ENCODE assay signal across 11 mouse cellular contexts in genomic region chr12:105022141-105022540, GRCm38 (mm10). TPM values are rescaled to one million over a fixed set of nuclear protein-coding genes. Genes with fewer than 3 reads are reported as not detected.
DNase-seq lines count a peak whose midpoint lies in the region; ATAC-seq and TF ChIP-seq lines count a peak whose summit lies in the region.
"Had no signal": no experiment of that assay in that cellular context is flagged by ENCODE, and none has a peak within 500 bp of the region (broad histone marks: within the 10 kb centered on the region; RNA-seq: fewer than 3 reads in every experiment).

No protein-coding gene starts in this region.

- no peak overlapping the region for H3K4me3 ChIP-seq in heart, embryonic 16.5 days (ENCODE audit: low read length)
- no peak overlapping the region for H3K4me3 ChIP-seq in heart, embryonic 12.5 days
- H3K4me3 ChIP-seq in thymus, adult 2 months (ENCODE audit: control insufficient read depth, insufficient read depth, low read length), result peak overlapping the region; percentile 42
- no peak overlapping the region for H3K4me3 ChIP-seq in liver, embryonic 14.5 days (ENCODE audit: insufficient read depth in 1 of 2, low read depth in 2 of 2, low read length in 2 of 2)
- no peak overlapping the region for H3K4me3 ChIP-seq in stomach, postnatal 0 days (ENCODE audit: low read depth, low read length)
- no peak overlapping the region for H3K4me3 ChIP-seq in lung, adult 2 months (replicated peaks; ENCODE audit: extremely low read depth, low read depth, low read length)
- H3K4me3 ChIP-seq in hindbrain, embryonic 14.5 days (replicated peaks; ENCODE audit: low read length), result no peak overlapping the region

- peak overlapping the region; percentile 10; the same call in 1 of the 2 replicates for H3K4me2 ChIP-seq in heart, embryonic 16.5 days (ENCODE audit: low read depth, low read length)
- no peak overlapping the region for H3K4me2 ChIP-seq in heart, embryonic 12.5 days
- H3K4me2 ChIP-seq in liver, embryonic 14.5 days (ENCODE audit: low read depth), result peak overlapping the region; percentile 46
- no peak overlapping the region for H3K4me2 ChIP-seq in stomach, postnatal 0 days (replicated peaks; ENCODE audit: low read depth)
- no peak overlapping the region for H3K4me2 ChIP-seq in hindbrain, embryonic 14.5 days (replicated peaks)
- H3K4me2 ChIP-seq: lung, embryonic 14.5 days; midbrain, embryonic 11.5 days had no signal

- TF ChIP-seq POLR2A in thymus, adult 2 months (IDR thresholded peaks at IDR 0.05; ENCODE audit: control insufficient read depth, extremely low read depth, insufficient read depth, low read length, poor library complexity), result no peak
- no peak for TF ChIP-seq POLR2A in lung, adult 2 months (IDR thresholded peaks at IDR 0.05; ENCODE audit: borderline replicate concordance, extremely low read depth, low read depth, low read length)

- peaks cover 5% of the 10 kb centered on the region; the same call in 1 of the 2 replicates for H3K4me1 ChIP-seq in heart, embryonic 16.5 days (ENCODE audit: control insufficient read depth, insufficient read depth, low read length)
- peaks cover 9% of the 10 kb centered on the region for H3K4me1 ChIP-seq in heart, embryonic 12.5 days (replicated peaks)
- H3K4me1 ChIP-seq in thymus, adult 2 months (replicated peaks; ENCODE audit: control insufficient read depth, insufficient read depth, low read length), result peaks cover 33% of the 10 kb centered on the region
- H3K4me1 ChIP-seq in liver, embryonic 14.5 days (replicated peaks; ENCODE audit: control insufficient read depth in 2 of 2, insufficient read depth in 2 of 2, low read length in 1 of 2), result peaks cover 45 to 60% of the 10 kb centered on the region in 2 experiments
- no peaks in the 10 kb centered on the region for H3K4me1 ChIP-seq in stomach, postnatal 0 days (replicated peaks; ENCODE audit: control insufficient read depth, insufficient read depth)
- no peaks in the 10 kb centered on the region for H3K4me1 ChIP-seq in lung, adult 2 months (ENCODE audit: control insufficient read depth, insufficient read depth, low read length)
- no peaks in the 10 kb centered on the region for H3K4me1 ChIP-seq in hindbrain, embryonic 14.5 days (replicated peaks; ENCODE audit: control insufficient read depth, insufficient read depth, low read length)

- WGBS in heart, embryonic 16.5 days, result 57% methylated on average over 7 of the region's 7 CpGs
- 50% methylated on average over 7 of the region's 7 CpGs for whole genome bisulfite sequencing in heart, embryonic 12.5 days
- WGBS in thymus, adult 2 months, result 10% methylated on average over 7 of the region's 7 CpGs
- 14% methylated on average over 7 of the region's 7 CpGs for WGBS in liver, embryonic 14.5 days (ENCODE audit: insufficient replicate concordance)
- 64% methylated on average over 7 of the region's 7 CpGs for WGBS in stomach, postnatal 0 days
- 56% methylated on average over 7 of the region's 7 CpGs for WGBS in lung, adult 2 months
- WGBS in hindbrain, embryonic 14.5 days, result 63% methylated on average over 7 of the region's 7 CpGs

- H3K27ac ChIP-seq in heart, embryonic 16.5 days (ENCODE audit: low read length), result no peak overlapping the region
- H3K27ac ChIP-seq in heart, embryonic 12.5 days (ENCODE audit: poor library complexity, severe bottlenecking), result no peak overlapping the region
- peak overlapping the region; percentile 63 for H3K27ac ChIP-seq in thymus, adult 2 months (ENCODE audit: control insufficient read depth, insufficient read depth, low read length)
- peak overlapping the region; percentile 56 for H3K27ac ChIP-seq in liver, embryonic 14.5 days
- H3K27ac ChIP-seq in stomach, postnatal 0 days (replicated peaks), result no peak overlapping the region
- no peak overlapping the region for H3K27ac ChIP-seq in hindbrain, embryonic 14.5 days

- no peak for TF ChIP-seq CTCF in thymus, adult 2 months (IDR thresholded peaks at IDR 0.05; ENCODE audit: borderline replicate concordance, control insufficient read depth, extremely low read depth, insufficient read depth, low read length, poor library complexity)
- no peak for TF ChIP-seq CTCF in liver, embryonic 14.5 days (IDR thresholded peaks at IDR 0.05; ENCODE audit: low read depth)
- no peak for TF ChIP-seq CTCF in stomach, postnatal 0 days (IDR thresholded peaks at IDR 0.05; ENCODE audit: low read depth)
- no peak for TF ChIP-seq CTCF in lung, adult 2 months (IDR thresholded peaks at IDR 0.05; ENCODE audit: insufficient read depth, low read length)

- H3K9ac ChIP-seq in heart, embryonic 16.5 days (ENCODE audit: low read length), result no peak overlapping the region
- H3K9ac ChIP-seq in heart, embryonic 12.5 days, result no peak overlapping the region
- peak overlapping the region; percentile 43; the same call in 1 of the 2 replicates for H3K9ac ChIP-seq in liver, embryonic 14.5 days (replicated peaks)
- H3K9ac ChIP-seq in stomach, postnatal 0 days (ENCODE audit: low read length), result no peak overlapping the region
- H3K9ac ChIP-seq in hindbrain, embryonic 14.5 days, result no peak overlapping the region
- H3K9ac ChIP-seq: lung, embryonic 14.5 days had no signal

- no peaks in the 10 kb centered on the region for H3K36me3 ChIP-seq in heart, embryonic 16.5 days (ENCODE audit: control insufficient read depth, insufficient read depth)
- no peaks in the 10 kb centered on the region for H3K36me3 ChIP-seq in heart, embryonic 12.5 days
- no peaks in the 10 kb centered on the region for H3K36me3 ChIP-seq in thymus, adult 2 months (ENCODE audit: control insufficient read depth, insufficient read depth, low read length)
- peaks cover 4% of the 10 kb centered on the region; the same call in 1 of the 2 replicates for H3K36me3 ChIP-seq in liver, embryonic 14.5 days (replicated peaks; ENCODE audit: control insufficient read depth, insufficient read depth, low read depth)
- no peaks in the 10 kb centered on the region for H3K36me3 ChIP-seq in stomach, postnatal 0 days (ENCODE audit: control insufficient read depth, insufficient read depth, low read length)
- no peaks in the 10 kb centered on the region for H3K36me3 ChIP-seq in hindbrain, embryonic 14.5 days (replicated peaks; ENCODE audit: control insufficient read depth, insufficient read depth)

- H3K9me3 ChIP-seq in heart, embryonic 16.5 days (replicated peaks; ENCODE audit: control insufficient read depth, low read length), result peaks cover 7% of the 10 kb centered on the region; the same call in 1 of the 2 replicates
- H3K9me3 ChIP-seq in heart, embryonic 12.5 days (replicated peaks), result peaks cover 13% of the 10 kb centered on the region
- H3K9me3 ChIP-seq in liver, embryonic 14.5 days (ENCODE audit: control insufficient read depth, low read length), result peaks cover 6% of the 10 kb centered on the region
- no peaks in the 10 kb centered on the region for H3K9me3 ChIP-seq in stomach, postnatal 0 days (ENCODE audit: control insufficient read depth, low read length)
- peaks cover 14% of the 10 kb centered on the region for H3K9me3 ChIP-seq in hindbrain, embryonic 14.5 days (ENCODE audit: control insufficient read depth, low read length)

- ATAC-seq in heart, embryonic 16.5 days (replicated peaks; ENCODE audit: extremely low read depth, insufficient read depth, low FRiP score), result no peak
- no peak for ATAC-seq in heart, embryonic 12.5 days (ENCODE audit: insufficient number of reproducible peaks, low FRiP score)
- no peak for ATAC-seq in liver, embryonic 14.5 days (ENCODE audit: insufficient read depth)
- no peak for ATAC-seq in stomach, postnatal 0 days (ENCODE audit: low FRiP score, low TSS enrichment)
- no peak for ATAC-seq in hindbrain, embryonic 14.5 days (ENCODE audit: low FRiP score)

- TF ChIP-seq EP300 in liver, embryonic 14.5 days (IDR thresholded peaks at IDR 0.05; ENCODE audit: low read depth), result no peak
- no peak for TF ChIP-seq EP300 in stomach, postnatal 0 days (optimal IDR thresholded peaks at IDR 0.05)

- peak; percentile 60 for DNase-seq in thymus, adult 2 months
- DNase-seq in thymus, adult 18-20 months, result no peak
- no peak for DNase-seq in liver, embryonic 14.5 days (ENCODE audit: low read depth in 3 of 3, low spot score in 3 of 3)
- no peak for DNase-seq in stomach, postnatal 0 days (ENCODE audit: low spot score)
- DNase-seq in lung, adult 2 months, result no peak
- no peak for DNase-seq in hindbrain, embryonic 14.5 days (ENCODE audit: low spot score)
- DNase-seq: kidney, adult 2 months; lung, embryonic 14.5 days had no signal

- H3K27me3 ChIP-seq in heart, embryonic 16.5 days (ENCODE audit: control insufficient read depth, insufficient read depth, low read length), result no peaks in the 10 kb centered on the region
- no peaks in the 10 kb centered on the region for H3K27me3 ChIP-seq in heart, embryonic 12.5 days (replicated peaks)
- no peaks in the 10 kb centered on the region for H3K27me3 ChIP-seq in thymus, adult 2 months (ENCODE audit: control insufficient read depth, insufficient read depth, low read length)
- no peaks in the 10 kb centered on the region for H3K27me3 ChIP-seq in liver, embryonic 14.5 days (ENCODE audit: control insufficient read depth, insufficient read depth, low read length)
- H3K27me3 ChIP-seq in stomach, postnatal 0 days (ENCODE audit: control insufficient read depth, insufficient read depth, low read length), result no peaks in the 10 kb centered on the region
- no peaks in the 10 kb centered on the region for H3K27me3 ChIP-seq in hindbrain, embryonic 14.5 days (ENCODE audit: control insufficient read depth, insufficient read depth, low read length)

RNA-seq across cellular contexts. Expression of gene Glrx5, which starts 10.3 kb away (rescaled TPM):
- polyA plus RNA-seq in heart, embryonic 16.5 days (2015; fragmentation: Nextera tagmentation; extraction: Ambion mirVana), result 170 and 173 TPM in 2 replicates
- 203 and 206 TPM in 2 replicates for polyA plus RNA-seq in heart, embryonic 12.5 days (2016; fragmentation: Nextera tagmentation; extraction: Ambion mirVana)
- 66.6 and 68.4 TPM in 2 replicates for polyA plus RNA-seq in thymus, adult 2 months (2012; rRNA removed)
- polyA plus RNA-seq in liver, embryonic 14.5 days (2012; rRNA removed), result 93.7 and 238 TPM in 2 replicates
- 622 and 681 TPM in 2 replicates for polyA plus RNA-seq in liver, embryonic 14.5 days (2014; fragmentation: Nextera tagmentation; extraction: Ambion mirVana)
- polyA plus RNA-seq in stomach, postnatal 0 days (2015; fragmentation: Nextera tagmentation; extraction: Ambion mirVana), result 125 and 134 TPM in 2 replicates
- polyA plus RNA-seq in lung, adult 2 months (2012; rRNA removed), result 43.1 and 54.7 TPM in 2 replicates
- polyA plus RNA-seq in hindbrain, embryonic 14.5 days (2014; fragmentation: Nextera tagmentation; extraction: Ambion mirVana), result 183 and 189 TPM in 2 replicates

RNA-seq across cellular contexts. Expression of gene Syne3, which starts 12.5 kb away (rescaled TPM):
- 1.9 and 2.0 TPM in 2 replicates for polyA plus RNA-seq in heart, embryonic 16.5 days (2015; fragmentation: Nextera tagmentation; extraction: Ambion mirVana)
- polyA plus RNA-seq in heart, embryonic 12.5 days (2016; fragmentation: Nextera tagmentation; extraction: Ambion mirVana), result 0.19 and 0.32 TPM in 2 replicates
- 16.4 and 20.1 TPM in 2 replicates for polyA plus RNA-seq in thymus, adult 2 months (2012; rRNA removed)
- polyA plus RNA-seq in liver, embryonic 14.5 days (2012; rRNA removed), result 1.7 and 2.2 TPM in 2 replicates
- polyA plus RNA-seq in liver, embryonic 14.5 days (2014; fragmentation: Nextera tagmentation; extraction: Ambion mirVana), result 1.6 and 1.7 TPM in 2 replicates
- polyA plus RNA-seq in stomach, postnatal 0 days (2015; fragmentation: Nextera tagmentation; extraction: Ambion mirVana), result 0.62 and 0.72 TPM in 2 replicates
- polyA plus RNA-seq in lung, adult 2 months (2012; rRNA removed), result 3.5 and 3.7 TPM in 2 replicates
- polyA plus RNA-seq in hindbrain, embryonic 14.5 days (2014; fragmentation: Nextera tagmentation; extraction: Ambion mirVana), result 0.35 TPM in 2 replicates
- polyA plus RNA-seq: midbrain, embryonic 11.5 days had no signal

Comparison
In these comparisons a context has a peak if more than half of its experiments do, and no peak if none do; other contexts are left out.
1. H3K4me2 ChIP-seq: peak in heart, embryonic 16.5 days (single experiment) and liver, embryonic 14.5 days (single experiment); none in heart, embryonic 12.5 days (single experiment), stomach, postnatal 0 days (single experiment) and hindbrain, embryonic 14.5 days (single experiment).
2. H3K27ac ChIP-seq: peak in thymus, adult 2 months (single experiment) and liver, embryonic 14.5 days (single experiment); none in heart, embryonic 16.5 days (single experiment), heart, embryonic 12.5 days (single experiment), stomach, postnatal 0 days (single experiment) and hindbrain, embryonic 14.5 days (single experiment).